Mouse (Mus musculus) liver, adult 2 months (tissue): Measurements from ENCODE around the gene Bmpr1b.

Experiments
- CTCF ChIP-seq: fragments of 200-500 bp; IDR thresholded peaks from 2 replicates; pipeline ENCODE4 v1.5.1; 2011; ENCODE audit warnings: low read depth, low read length, control low read depth
- POLR2A ChIP-seq: fragments of 200-500 bp; IDR thresholded peaks from 2 replicates; pipeline ENCODE4 v1.6.1; 2011; ENCODE audit warnings: low read length, control low read depth; ENCODE audit not compliant: insufficient read depth; ENCODE audit errors: extremely low read depth

- TF ChIP-seq CTCF (no peak), POLR2A (no peak)
Measured at GRCm38 (mm10) chr3:142050681-142051080, 118.5 kb downstream of the Bmpr1b start.
